Comparison of ENCODE assay signal across 8 mouse cellular contexts in genomic region chr3:37978481-37978880, GRCm38 (mm10).
DNase-seq lines count a peak whose midpoint lies in the region; ATAC-seq and TF ChIP-seq lines count a peak whose summit lies in the region.

No protein-coding gene starts in this region.

- H3K4me3 ChIP-seq in lung, postnatal 0 days (ENCODE audit: low read depth, low read length): no peak overlapping the region
- no peak overlapping the region for H3K4me3 ChIP-seq in hindbrain, embryonic 11.5 days (ENCODE audit: low read depth, low read length)

- no peaks in the 10 kb centered on the region for H3K36me3 ChIP-seq in lung, postnatal 0 days (ENCODE audit: insufficient read depth, low read length)
- no peaks in the 10 kb centered on the region for H3K36me3 ChIP-seq in hindbrain, embryonic 11.5 days (ENCODE audit: control insufficient read depth, insufficient read depth, low read length)

- H3K27me3 ChIP-seq in lung, postnatal 0 days (replicated peaks; ENCODE audit: insufficient read depth, low read length): no peaks in the 10 kb centered on the region
- no peaks in the 10 kb centered on the region for H3K27me3 ChIP-seq in hindbrain, embryonic 11.5 days (ENCODE audit: control insufficient read depth, insufficient read depth, low read length)

- TF ChIP-seq CTCF in lung, postnatal 0 days (IDR thresholded peaks at IDR 0.05): no peak

- H3K9ac ChIP-seq in lung, postnatal 0 days (replicated peaks; ENCODE audit: low read depth): no peak overlapping the region
- H3K9ac ChIP-seq in hindbrain, embryonic 11.5 days (ENCODE audit: low read depth, low read length): no peak overlapping the region

- DNase-seq in 416B (ENCODE audit: low read depth) (peak; percentile 89), MN1 (ENCODE audit: low spot score) (peak; percentile 40)
- peak; percentile 23 for DNase-seq in cerebellum, adult 9-10 months
- peak; percentile 86 to 89 for DNase-seq in gastrocnemius, postnatal 36 days
- peak; percentile 65 to 74 for DNase-seq in kidney, postnatal 4 days
- DNase-seq in lung, postnatal 0 days (ENCODE audit: low spot score): peak; percentile 93
- peak; percentile 14 to 22 for DNase-seq in thymus, postnatal 10 days (ENCODE audit: low spot score in 2 of 2)
- no peak for DNase-seq in hindbrain, embryonic 11.5 days (ENCODE audit: low spot score)

- ATAC-seq in lung, postnatal 0 days: peak; percentile 83
- no peak for ATAC-seq in hindbrain, embryonic 11.5 days (ENCODE audit: low FRiP score)

- no peaks in the 10 kb centered on the region for H3K9me3 ChIP-seq in lung, postnatal 0 days (ENCODE audit: low read length)
- no peaks in the 10 kb centered on the region for H3K9me3 ChIP-seq in hindbrain, embryonic 11.5 days (ENCODE audit: control insufficient read depth, low read length)

- 9% methylated on average over 6 of the region's 6 CpGs for WGBS in lung, postnatal 0 days
- 40% methylated on average over 6 of the region's 6 CpGs for WGBS in hindbrain, embryonic 11.5 days

- intact Hi-C loops in gastrocnemius, postnatal 36 days (cut with DNase I): loop anchor here (10.0 kb wide), 1 partner anchor 216 kb away; no protein-coding TSS in a partner anchor

- H3K4me1 ChIP-seq in lung, postnatal 0 days (ENCODE audit: insufficient read depth, low read depth, low read length): peaks cover 10% of the 10 kb centered on the region; the same call in 1 of the 2 replicates
- no peaks in the 10 kb centered on the region for H3K4me1 ChIP-seq in hindbrain, embryonic 11.5 days (replicated peaks; ENCODE audit: control insufficient read depth, insufficient read depth, low read length)

- no peak overlapping the region for H3K4me2 ChIP-seq in lung, postnatal 0 days (replicated peaks; ENCODE audit: low read depth, low read length)
- H3K4me2 ChIP-seq in hindbrain, embryonic 11.5 days (replicated peaks; ENCODE audit: low read depth, low read length): no peak overlapping the region

- no peak overlapping the region for H3K27ac ChIP-seq in lung, postnatal 0 days (ENCODE audit: low read length)
- H3K27ac ChIP-seq in hindbrain, embryonic 11.5 days (ENCODE audit: low read depth, low read length): no peak overlapping the region

- TF ChIP-seq EP300 in lung, postnatal 0 days (IDR thresholded peaks at IDR 0.05): peak; percentile 83
